Mouse (Mus musculus): ENCODE data around the gene Pknox2. TPM values are rescaled to one million over a fixed set of nuclear protein-coding genes. Genes with fewer than 3 reads are reported as not detected.
A peak's percentile ranks its signal among the peaks of the same experiment; 100 is the strongest.

The Pknox2 gene
- total RNA-seq, 1 experiment from 2014 or later: not detected

DNA sequence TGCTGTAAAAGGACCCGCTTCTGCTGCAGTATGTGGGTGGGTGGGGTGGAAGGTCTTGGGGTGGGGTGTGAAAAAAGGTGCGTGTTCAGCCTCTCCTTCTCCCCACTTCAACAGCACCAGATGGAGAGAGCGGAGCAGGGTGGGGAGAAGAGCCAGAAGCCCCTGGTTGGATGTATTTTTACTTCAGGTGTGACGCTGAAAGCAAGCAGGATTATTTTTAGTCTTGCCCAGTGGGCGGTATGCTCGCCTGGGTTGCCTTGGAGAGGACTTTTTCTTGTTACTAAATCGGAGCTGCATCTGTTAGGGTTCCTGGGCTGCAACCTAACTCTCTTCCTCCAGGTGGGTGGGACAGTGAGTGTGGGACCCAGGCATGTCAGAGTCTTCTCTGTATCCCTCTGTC, 202.4 kb downstream of the Pknox2 start:
- ATAC-seq (replicated peaks in 1 of 2; ENCODE audit: insufficient read depth in 1 of 2, low FRiP score in 2 of 2, low TSS enrichment in 1 of 2, low read depth in 1 of 2, poor library complexity in 2 of 2, severe bottlenecking in 2 of 2): no peak

DNA sequence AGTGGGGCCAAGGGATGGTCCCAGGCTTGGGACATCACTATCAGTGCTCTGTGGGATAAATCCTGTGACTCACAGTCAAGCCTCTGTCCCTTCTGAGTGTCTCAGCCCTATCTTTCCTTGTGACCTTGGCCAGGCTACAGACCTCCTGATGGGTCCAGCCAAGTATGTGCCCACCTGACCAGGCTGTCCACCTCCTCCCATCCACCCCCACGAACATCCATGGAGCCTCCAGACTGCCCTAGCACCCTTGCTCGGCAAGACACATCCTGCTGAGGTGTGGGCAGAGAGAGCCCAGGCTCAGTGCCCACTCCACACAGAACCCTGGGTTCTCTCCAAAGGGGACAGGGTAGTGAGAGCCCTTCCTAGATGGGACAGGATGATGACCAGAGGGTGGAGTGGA, 204.6 kb downstream of the Pknox2 start:
- no peak for ATAC-seq (replicated peaks in 1 of 2; ENCODE audit: insufficient read depth in 1 of 2, low FRiP score in 2 of 2, low TSS enrichment in 1 of 2, low read depth in 1 of 2, poor library complexity in 2 of 2, severe bottlenecking in 2 of 2)

DNA sequence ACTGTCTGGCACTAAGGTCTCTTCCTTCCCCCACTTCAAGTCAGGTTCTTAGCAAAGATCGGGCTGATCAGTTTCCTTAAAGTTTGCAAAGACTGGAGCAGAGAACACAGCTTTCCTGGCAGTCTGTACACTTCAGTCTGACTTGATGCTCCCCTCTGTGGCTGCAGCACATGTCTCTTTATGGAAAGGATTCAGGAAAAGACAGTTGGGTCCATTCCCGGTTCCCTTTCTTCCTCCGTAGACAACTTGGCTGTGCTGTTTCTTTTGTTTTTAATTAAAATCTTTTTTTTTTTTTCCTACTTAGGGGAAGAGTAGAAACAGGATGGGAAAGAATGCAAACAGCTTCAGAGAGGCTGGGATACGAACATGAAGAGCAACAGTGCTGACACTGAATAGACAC, 205.1 kb downstream of the Pknox2 start:
- no peak for ATAC-seq (replicated peaks in 1 of 2; ENCODE audit: insufficient read depth in 1 of 2, low FRiP score in 2 of 2, low TSS enrichment in 1 of 2, low read depth in 1 of 2, poor library complexity in 2 of 2, severe bottlenecking in 2 of 2)

DNA sequence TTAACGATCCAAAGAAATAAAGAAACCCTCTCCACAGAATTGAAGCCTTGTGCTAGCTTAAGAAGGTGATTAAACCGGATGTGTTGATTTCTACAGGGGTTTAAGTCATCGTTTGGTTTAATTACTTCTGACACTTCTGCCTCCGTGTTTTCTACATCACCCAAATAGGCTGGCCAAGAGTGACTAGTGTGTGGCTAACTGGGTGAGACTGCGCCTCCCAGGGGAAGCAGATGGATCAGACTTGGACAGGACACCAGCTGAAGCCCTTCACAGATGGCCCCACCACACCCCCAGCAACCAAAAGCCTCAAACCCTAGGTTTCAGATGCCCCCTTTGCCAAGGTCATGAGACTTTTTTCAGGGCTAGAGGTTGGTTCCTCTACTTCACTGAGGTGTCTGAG, 205.6 kb downstream of the Pknox2 start:
- no peak for ATAC-seq (replicated peaks in 1 of 2; ENCODE audit: insufficient read depth in 1 of 2, low FRiP score in 2 of 2, low TSS enrichment in 1 of 2, low read depth in 1 of 2, poor library complexity in 2 of 2, severe bottlenecking in 2 of 2)

DNA sequence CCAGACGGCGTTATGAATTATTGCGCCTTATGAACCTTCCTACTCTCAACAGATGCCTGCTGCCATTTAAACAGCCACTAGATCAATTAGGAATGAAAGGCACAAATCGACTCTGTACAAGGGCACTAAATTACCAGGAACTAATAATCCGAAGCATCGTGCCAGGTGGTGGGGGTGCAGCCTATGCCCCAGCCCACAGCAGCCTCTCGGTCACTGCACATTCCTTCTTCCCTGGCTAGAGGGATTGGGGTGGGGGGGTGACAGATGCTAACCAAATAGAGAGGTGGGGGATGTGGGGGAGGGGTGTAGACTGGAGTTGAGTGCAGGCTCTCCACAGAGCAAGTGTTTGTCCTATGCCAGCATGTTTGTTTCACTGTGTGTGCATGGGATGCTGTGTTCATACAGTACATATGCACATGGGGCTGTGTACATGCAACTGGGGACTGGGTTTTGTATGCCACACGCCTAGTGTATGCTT, 208.6 kb downstream of the Pknox2 start:
- ATAC-seq (replicated peaks in 1 of 2; ENCODE audit: insufficient read depth in 1 of 2, low FRiP score in 2 of 2, low TSS enrichment in 1 of 2, low read depth in 1 of 2, poor library complexity in 2 of 2, severe bottlenecking in 2 of 2): no peak

DNA sequence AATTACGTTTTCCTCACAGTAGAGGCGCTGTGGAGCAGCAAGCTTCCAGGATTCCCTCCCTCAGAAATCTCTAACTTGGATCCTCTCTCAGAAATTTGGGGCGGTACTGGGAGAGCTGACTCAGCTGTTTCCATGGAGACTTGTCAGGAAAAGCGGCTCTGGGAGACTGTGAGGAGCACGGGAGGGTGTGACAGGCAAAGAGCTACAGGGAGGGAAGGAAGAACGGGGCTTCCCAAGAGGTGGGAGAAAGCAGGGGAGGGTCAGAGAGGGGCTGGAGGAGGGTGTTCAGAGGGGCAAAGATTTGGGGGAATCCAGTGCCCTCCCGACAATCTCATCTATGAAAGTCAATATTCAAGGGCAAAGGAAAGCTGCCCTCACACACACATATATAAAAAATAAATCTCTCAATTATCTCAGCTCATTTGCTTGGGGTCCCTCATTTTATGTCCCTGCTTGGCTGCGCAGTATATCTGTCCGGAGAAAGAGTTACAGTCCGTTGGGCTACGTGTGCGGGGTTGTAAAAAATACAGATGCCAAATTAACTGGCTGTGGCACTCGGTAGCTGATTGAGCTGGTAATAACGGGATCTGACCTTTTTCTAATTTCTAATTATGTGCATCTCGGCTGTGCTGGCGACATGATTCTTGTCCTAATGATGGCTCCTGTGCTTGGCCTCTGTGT, 213.3 kb downstream of the Pknox2 start:
- 0 out of 4 replicates have a peak, but pooled peaks of 1 of the 2 experiments have one; percentile 25 for ATAC-seq (replicated peaks in 1 of 2; ENCODE audit: insufficient read depth in 1 of 2, low FRiP score in 2 of 2, low TSS enrichment in 1 of 2, low read depth in 1 of 2, poor library complexity in 2 of 2, severe bottlenecking in 2 of 2)

DNA sequence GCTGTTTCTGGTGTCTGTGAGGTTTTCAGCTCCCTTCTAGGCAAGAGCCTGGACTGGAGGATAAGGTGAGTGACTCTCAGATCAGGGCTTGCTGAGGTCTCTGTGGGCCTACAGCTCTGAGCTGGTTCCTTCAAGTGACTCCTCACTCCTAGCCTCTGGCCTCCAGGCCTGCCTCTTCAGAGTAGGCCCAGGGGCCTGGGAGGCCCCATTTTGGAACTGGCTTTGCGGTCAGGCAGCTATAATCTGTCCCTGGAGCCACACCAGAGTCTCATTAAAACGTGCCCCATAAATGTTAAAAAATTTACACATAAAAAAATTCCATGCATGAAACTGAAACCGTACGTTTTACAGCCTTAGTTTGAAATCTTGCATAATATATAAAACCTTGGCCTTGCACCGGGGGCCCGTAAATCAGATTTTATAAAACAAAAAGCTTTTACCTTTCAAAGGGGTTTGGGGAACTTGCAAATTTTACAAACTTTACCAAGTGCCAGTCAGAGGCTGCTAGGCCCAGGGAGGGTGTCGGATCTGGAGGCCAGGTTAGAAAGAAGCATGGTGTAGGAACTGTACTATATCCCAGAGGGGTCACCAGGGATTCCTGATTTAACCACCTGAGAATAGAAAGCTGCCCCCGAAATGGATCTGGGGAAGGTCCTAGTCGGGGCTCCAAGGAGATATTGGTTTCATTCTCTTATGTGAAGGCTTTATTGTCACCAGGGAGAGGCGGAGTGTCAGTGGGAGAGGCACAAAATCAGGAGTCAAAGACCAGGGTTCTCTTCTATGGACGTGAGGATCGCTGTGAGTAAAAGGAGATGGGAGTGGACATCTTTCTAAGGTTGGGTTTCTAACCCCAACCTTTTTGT, 214.0 kb downstream of the Pknox2 start:
- ATAC-seq (replicated peaks in 1 of 2; ENCODE audit: insufficient read depth in 1 of 2, low FRiP score in 2 of 2, low TSS enrichment in 1 of 2, low read depth in 1 of 2, poor library complexity in 2 of 2, severe bottlenecking in 2 of 2): no peak

DNA sequence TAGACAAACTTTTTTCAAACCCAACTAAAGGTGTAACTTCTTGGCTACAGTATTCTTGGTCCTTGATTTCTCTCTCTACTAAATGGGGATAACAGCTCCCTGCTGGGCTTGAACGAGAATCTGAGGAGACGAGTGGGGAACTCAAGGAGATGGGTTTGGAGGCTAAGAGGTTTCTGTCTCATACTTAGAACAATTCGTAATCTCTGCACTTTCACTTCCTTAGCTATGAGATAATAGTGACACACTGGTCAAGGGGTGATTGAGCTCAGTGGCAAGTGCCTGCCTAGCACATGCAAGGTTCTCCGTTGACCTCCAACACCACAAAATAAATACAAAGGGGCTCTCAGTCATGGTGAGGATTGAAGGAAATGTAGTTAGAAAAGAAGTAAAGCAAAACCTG, 215.6 kb downstream of the Pknox2 start:
- ATAC-seq (replicated peaks in 1 of 2; ENCODE audit: insufficient read depth in 1 of 2, low FRiP score in 2 of 2, low TSS enrichment in 1 of 2, low read depth in 1 of 2, poor library complexity in 2 of 2, severe bottlenecking in 2 of 2): no peak

DNA sequence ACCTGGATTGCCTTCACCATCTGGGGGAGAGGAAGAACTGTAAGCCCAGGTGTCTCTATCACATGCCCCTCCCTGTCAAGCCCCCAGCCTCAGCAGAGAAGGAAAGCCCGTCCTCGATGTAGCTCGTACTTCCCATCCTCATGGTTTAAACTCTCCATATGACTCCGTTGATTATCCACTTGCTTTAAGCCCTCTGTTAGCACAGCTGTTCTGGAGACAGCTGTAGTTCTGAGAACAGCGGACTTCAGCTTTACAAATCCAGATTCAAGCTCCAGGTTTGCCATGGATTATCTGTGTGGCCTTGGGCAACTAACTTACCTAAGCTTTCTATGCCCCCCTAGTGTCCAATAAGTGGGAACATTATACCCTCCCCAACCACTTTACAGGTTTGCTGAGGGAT, 223.5 kb downstream of the Pknox2 start:
- no peak for ATAC-seq (replicated peaks in 1 of 2; ENCODE audit: insufficient read depth in 1 of 2, low FRiP score in 2 of 2, low TSS enrichment in 1 of 2, low read depth in 1 of 2, poor library complexity in 2 of 2, severe bottlenecking in 2 of 2)

DNA sequence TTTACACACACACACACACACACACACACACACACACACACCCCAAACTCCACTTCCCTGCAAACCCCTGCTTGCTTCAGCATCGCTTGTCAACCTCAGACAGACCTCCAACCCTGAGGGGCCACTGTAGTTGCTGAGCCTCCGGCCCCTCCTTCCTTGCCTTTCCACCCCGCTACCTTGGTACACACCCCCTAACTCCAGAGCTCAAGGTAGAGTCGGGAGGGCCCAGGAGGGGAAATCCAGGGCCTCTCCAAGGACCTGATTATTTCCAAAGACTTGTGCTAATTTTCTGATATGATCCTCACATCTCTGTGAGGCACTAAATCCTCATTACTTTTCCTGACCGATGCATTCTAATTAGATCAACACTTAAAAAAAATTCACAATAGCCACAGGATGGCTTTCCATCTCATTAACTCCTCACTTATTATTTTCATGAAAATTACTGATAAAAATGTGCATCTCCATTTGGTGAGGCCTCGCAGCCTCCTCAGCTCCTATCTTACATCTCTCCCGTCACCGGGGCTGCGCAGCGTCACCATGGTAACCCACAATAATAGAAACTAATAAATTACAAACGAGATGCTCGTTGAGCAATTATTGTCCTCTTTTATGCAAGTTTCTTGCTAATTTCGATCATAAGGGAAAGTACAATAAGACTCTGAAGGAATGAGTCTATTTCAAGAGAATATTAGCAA, 225.3 kb downstream of the Pknox2 start:
- ATAC-seq (replicated peaks in 1 of 2; ENCODE audit: insufficient read depth in 1 of 2, low FRiP score in 2 of 2, low TSS enrichment in 1 of 2, low read depth in 1 of 2, poor library complexity in 2 of 2, severe bottlenecking in 2 of 2): no peak

DNA sequence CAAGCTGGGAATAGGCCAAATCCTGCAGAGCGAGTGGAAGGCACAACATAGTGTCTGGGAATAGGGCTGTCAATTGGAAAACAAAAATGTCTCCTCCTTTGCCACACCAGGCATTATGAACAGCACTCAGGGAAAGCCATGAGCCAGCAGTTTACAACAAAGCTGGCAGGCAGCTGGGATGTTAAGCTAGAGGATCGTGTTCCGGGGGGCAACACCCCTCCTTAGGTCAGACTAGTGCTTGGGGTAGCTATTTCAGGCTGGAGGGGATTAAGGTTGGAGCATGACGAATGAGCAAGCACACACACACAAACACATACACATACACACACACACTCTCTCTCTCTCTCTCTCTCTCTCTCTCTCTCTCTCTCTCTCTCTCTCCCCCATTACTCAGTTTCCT, 227.7 kb downstream of the Pknox2 start:
- no peak for ATAC-seq (replicated peaks in 1 of 2; ENCODE audit: insufficient read depth in 1 of 2, low FRiP score in 2 of 2, low TSS enrichment in 1 of 2, low read depth in 1 of 2, poor library complexity in 2 of 2, severe bottlenecking in 2 of 2)

DNA sequence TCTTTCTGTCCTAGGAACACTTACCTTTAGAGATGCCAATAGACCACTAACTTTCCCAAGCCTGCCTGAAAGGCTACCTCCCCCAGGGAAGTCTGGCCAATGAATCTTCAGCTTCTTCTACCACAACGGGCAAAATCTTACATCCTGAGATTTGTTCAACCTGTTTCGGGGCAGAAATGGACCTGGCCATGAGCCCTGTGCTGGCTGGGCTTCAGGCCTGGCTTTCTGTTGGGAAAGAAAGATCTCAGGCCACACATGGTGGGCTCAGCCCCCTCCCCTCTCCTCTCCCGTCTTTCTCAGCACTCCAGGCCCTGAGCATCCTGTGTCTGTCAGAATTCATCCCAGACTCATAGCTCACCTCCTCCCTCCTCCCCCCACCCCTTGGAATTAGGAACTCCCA, 228.6 kb downstream of the Pknox2 start:
- ATAC-seq (replicated peaks in 1 of 2; ENCODE audit: insufficient read depth in 1 of 2, low FRiP score in 2 of 2, low TSS enrichment in 1 of 2, low read depth in 1 of 2, poor library complexity in 2 of 2, severe bottlenecking in 2 of 2): no peak

DNA sequence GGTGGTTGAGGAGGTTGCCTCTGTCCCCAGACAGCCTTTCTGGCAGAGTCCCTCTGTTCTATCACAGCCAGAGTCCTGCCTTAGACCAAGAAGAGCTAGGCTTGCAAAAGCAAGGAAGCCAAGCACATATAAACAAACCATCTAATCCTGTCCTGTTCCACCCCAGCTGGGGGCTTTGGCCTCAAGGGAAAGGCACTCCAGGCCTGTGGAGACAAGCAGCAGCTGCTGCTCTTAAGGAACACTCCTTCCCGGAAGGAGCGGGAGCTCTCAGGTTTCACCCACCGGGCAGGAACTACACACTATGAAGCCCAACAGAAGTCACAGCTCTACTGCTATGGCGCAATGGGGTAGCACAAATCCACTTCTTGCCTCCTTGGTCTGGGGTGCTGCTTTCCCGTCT, 230.3 kb downstream of the Pknox2 start:
- ATAC-seq (replicated peaks in 1 of 2; ENCODE audit: insufficient read depth in 1 of 2, low FRiP score in 2 of 2, low TSS enrichment in 1 of 2, low read depth in 1 of 2, poor library complexity in 2 of 2, severe bottlenecking in 2 of 2): no peak

DNA sequence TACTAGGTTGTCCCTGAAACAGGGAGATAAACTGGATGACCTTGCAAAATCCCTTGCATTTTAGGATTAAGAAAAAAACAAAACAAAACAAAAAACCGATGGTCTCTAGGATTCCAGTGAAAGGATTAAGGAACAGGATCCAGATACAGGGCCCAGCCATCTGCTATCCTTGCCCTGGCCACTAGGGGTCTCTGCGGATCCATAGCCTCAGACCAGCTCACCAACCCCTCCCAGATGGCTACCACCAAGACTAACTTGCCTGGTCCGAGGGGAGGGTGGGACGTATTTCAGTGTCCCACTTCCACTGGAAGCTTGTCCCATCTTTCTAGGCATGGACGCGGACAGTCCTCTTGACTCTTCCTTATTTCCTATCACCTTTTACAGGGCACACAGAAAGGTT, 230.8 kb downstream of the Pknox2 start:
- peak; percentile 84 to 90 for ATAC-seq (replicated peaks in 1 of 2; ENCODE audit: insufficient read depth in 1 of 2, low FRiP score in 2 of 2, low TSS enrichment in 1 of 2, low read depth in 1 of 2, poor library complexity in 2 of 2, severe bottlenecking in 2 of 2)

DNA sequence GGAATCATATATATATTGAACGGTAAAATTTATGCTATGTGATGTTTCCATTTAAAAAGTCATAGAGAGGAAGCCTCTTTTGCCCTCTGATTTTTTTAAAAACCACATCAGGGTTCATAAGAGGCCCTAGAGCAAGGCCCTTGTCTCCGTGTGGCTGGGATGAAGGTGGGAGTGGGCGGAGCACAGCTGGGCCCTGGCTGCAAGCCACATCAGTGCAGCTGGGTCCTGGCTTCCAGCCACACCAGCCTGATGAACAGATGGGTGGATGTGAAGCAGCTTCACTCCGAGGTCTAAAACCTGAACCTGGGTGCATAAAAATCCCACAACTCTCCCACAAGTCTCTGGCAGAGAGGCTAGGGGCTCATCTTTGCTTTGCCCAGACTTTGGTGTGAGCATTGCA, 241.8 kb downstream of the Pknox2 start:
- ATAC-seq (replicated peaks in 1 of 2; ENCODE audit: insufficient read depth in 1 of 2, low FRiP score in 2 of 2, low TSS enrichment in 1 of 2, low read depth in 1 of 2, poor library complexity in 2 of 2, severe bottlenecking in 2 of 2): peak; percentile 42 to 55; a peak in 2 of 4 replicates

DNA sequence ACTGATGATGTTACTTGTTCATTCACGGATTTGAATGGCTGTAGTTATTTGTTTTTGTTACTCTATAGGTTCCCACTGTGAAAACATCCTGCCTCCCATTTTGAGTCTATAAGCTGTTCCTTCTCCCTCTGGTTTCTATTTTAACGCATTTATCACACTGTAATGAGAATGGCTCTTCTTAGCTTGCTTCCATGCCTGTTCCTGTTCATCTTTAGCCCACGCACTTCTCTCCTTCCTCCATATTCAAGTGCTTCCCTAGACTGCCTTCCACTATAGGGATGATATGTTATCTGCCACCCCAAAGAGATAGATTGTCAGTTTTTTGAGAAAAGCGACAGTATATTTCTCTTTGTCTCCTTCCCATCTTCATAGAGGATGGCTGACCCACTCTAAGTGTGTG, 246.7 kb downstream of the Pknox2 start:
- ATAC-seq (replicated peaks in 1 of 2; ENCODE audit: insufficient read depth in 1 of 2, low FRiP score in 2 of 2, low TSS enrichment in 1 of 2, low read depth in 1 of 2, poor library complexity in 2 of 2, severe bottlenecking in 2 of 2): no peak

DNA sequence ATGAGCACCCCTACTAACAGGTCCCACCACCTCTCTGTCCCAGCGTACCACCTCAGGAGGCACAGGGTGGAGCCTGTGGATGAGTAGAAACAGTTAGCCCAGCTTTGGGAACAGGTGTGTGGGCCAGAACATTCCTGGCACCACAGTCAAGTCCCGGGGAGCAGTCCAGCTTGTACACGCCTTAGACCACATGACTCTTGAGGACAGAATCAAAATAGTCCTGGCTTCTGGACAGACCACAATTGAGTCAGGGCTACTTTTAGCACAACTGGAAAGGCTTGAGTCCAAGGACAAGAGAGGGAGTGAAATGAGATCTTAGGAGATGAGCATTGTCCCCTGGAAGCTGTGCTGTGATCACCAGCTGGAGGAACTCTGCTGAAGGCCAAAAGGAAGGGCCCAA, 248.6 kb downstream of the Pknox2 start:
- ATAC-seq (replicated peaks in 1 of 2; ENCODE audit: insufficient read depth in 1 of 2, low FRiP score in 2 of 2, low TSS enrichment in 1 of 2, low read depth in 1 of 2, poor library complexity in 2 of 2, severe bottlenecking in 2 of 2): no peak
